Mouse (Mus musculus) urinary bladder, postnatal 25 days (tissue): ENCODE results near the gene Dact2.

Experiments used
- DNase-seq: peaks from one replicate; pipeline ENCODE4 v3.0.0; 2022; ENCODE audit warnings: low spot score

The Dact2 gene

GRCm38 (mm10) chr17:14204061-14204460, at the start of gene Dact2:
Gene Dact2, minus strand, starts transcription at chr17:14204304.
- DNase-seq = no peak

GRCm38 (mm10) chr17:14252456-14252855, 48.4 kb upstream of the Dact2 start:
- DNase-seq = no peak

- no peak for DNase-seq
These were observed 46.3 kb upstream of the Dact2 start for GRCm38 (mm10) chr17:14250401-14250800.

- peak; percentile 37 for DNase-seq
These were observed 45.5 kb upstream of the Dact2 start for GRCm38 (mm10) chr17:14249595-14249994.

GRCm38 (mm10) chr17:14247931-14248330, 43.8 kb upstream of the Dact2 start:
- no peak for DNase-seq

- no peak for DNase-seq
These were observed 42.2 kb upstream of the Dact2 start for GRCm38 (mm10) chr17:14246266-14246665.

- DNase-seq = no peak
These were observed 40.3 kb upstream of the Dact2 start for GRCm38 (mm10) chr17:14244195-14244965.

- DNase-seq = no peak
These were observed 38.5 kb upstream of the Dact2 start for GRCm38 (mm10) chr17:14242634-14243033.

- no peak for DNase-seq
These were observed 35.9 kb upstream of the Dact2 start for GRCm38 (mm10) chr17:14239960-14240359.

- no peak for DNase-seq
These were observed 33.0 kb upstream of the Dact2 start for GRCm38 (mm10) chr17:14237134-14237533.

GRCm38 (mm10) chr17:14234774-14235389, 30.8 kb upstream of the Dact2 start:
- DNase-seq = no peak

GRCm38 (mm10) chr17:14233658-14234057, 29.6 kb upstream of the Dact2 start:
- DNase-seq = no peak

GRCm38 (mm10) chr17:14232629-14233028, 28.5 kb upstream of the Dact2 start:
- DNase-seq = peak; percentile 87

GRCm38 (mm10) chr17:14230698-14231430, 26.8 kb upstream of the Dact2 start:
- no peak for DNase-seq

- DNase-seq = no peak
These were observed 24.3 kb upstream of the Dact2 start for GRCm38 (mm10) chr17:14228381-14228780.

GRCm38 (mm10) chr17:14227601-14228000, 23.5 kb upstream of the Dact2 start:
- DNase-seq = no peak

GRCm38 (mm10) chr17:14226778-14227177, 22.7 kb upstream of the Dact2 start:
- DNase-seq = no peak

GRCm38 (mm10) chr17:14225982-14226652, 22.0 kb upstream of the Dact2 start:
- DNase-seq = no peak

GRCm38 (mm10) chr17:14221893-14222615, 17.9 kb upstream of the Dact2 start:
- DNase-seq = no peak

- DNase-seq = peak; percentile 62
These were observed 16.6 kb upstream of the Dact2 start for GRCm38 (mm10) chr17:14220606-14221202.

- DNase-seq = no peak
These were observed 9.9 kb upstream of the Dact2 start for GRCm38 (mm10) chr17:14213976-14214529.
